Mouse (Mus musculus): ENCODE measurements around the gene Npvf. TPM values are rescaled to one million over a fixed set of nuclear protein-coding genes. Genes with fewer than 3 reads are reported as not detected.

Gene Npvf
- polyA plus RNA-seq, 1 experiment from 2014 or later: 1.5 TPM

Other genes starting within 250 kb of the Npvf start
- gene Osbpl3, start 198.2 kb downstream of the Npvf start, polyA plus RNA-seq (2015; fragmentation: Nextera tagmentation; extraction: Ambion mirVana): 6.0 and 7.2 TPM in 2 replicates
- 68.8 and 73.5 TPM in 2 replicates for gene Cycs, start 87.9 kb downstream of the Npvf start, polyA plus RNA-seq (2015; fragmentation: Nextera tagmentation; extraction: Ambion mirVana)
- 4.0 and 4.3 TPM in 2 replicates for gene 4921507P07Rik, start 57.8 kb downstream of the Npvf start, polyA plus RNA-seq (2015; fragmentation: Nextera tagmentation; extraction: Ambion mirVana)

Data from midbrain, embryonic 16.5 days (tissue).